Mouse (Mus musculus): Measurements from ENCODE around the gene Safb2. TPM values are rescaled to one million over a fixed set of nuclear protein-coding genes. Genes with fewer than 3 reads are reported as not detected.

The Safb2 gene
- polyA plus RNA-seq, 2 experiments from 2014 or later = 39.6 to 40.2 TPM

DNA sequence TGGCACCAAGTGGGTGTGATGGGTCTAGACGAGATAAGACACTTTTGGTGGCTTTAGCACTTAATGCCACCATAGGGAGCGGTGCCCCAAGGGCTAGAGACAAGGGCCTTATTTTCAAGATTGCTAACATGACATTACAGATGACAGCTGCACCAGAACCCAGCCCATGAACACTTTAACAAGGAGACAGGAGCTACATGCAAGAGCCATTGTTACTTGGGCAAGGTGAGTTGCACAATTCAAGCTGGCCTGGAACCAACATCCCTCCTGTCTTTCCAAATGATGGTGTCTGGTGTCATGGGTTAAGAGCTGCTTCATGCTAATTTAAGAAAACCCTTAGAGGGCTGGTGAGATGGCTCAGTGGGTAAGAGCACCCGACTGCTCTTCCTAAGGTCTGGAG is 25.0 kb downstream of the Safb2 start:
- ATAC-seq = no peak

- ATAC-seq = peak; percentile 65
Observed at GRCm38 (mm10) chr17:56558448-56558847, 25.9 kb downstream of the Safb2 start.

- no peak for ATAC-seq
Observed at GRCm38 (mm10) chr17:56554122-56554551, 30.2 kb downstream of the Safb2 start, which contains the start of gene Gm20219. Gene Gm20219, minus strand, starts transcription at chr17:56554387.

DNA sequence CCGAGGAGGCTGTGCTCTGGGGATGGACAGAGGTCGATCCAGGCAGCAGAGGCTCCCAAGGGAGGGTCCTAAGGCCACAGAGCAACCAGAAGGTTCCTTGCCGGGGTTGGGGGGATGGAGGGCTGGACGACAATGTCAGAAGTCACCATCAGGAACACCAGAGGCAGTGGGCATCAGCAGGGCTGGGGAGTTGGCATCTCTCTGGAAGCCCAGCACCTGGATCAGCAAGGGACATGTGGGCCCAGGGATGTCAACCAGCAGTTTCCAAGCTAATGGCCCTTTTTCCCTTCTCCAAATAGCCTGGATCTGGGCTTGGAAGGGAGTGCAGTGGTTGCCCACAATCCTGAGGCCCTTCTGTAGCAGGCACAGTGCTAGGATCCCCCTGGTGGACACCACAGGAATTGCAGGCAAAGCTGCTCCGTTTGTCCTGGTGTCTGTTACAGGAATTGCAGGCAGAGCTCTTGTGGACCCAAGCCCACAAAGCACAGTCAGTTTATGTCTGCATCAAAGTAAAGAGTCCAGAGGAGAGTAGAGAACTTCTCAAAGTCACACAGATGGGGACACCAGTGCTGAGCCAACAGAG is 31.5 kb downstream of the Safb2 start:
- ATAC-seq = peak; percentile 76

GRCm38 (mm10) chr17:56551841-56552581 is 32.4 kb downstream of the Safb2 start:
- no peak for ATAC-seq

GRCm38 (mm10) chr17:56550784-56551475 is 33.5 kb downstream of the Safb2 start:
- no peak for ATAC-seq

GRCm38 (mm10) chr17:56548605-56549105 is 35.7 kb downstream of the Safb2 start:
- no peak for ATAC-seq

DNA sequence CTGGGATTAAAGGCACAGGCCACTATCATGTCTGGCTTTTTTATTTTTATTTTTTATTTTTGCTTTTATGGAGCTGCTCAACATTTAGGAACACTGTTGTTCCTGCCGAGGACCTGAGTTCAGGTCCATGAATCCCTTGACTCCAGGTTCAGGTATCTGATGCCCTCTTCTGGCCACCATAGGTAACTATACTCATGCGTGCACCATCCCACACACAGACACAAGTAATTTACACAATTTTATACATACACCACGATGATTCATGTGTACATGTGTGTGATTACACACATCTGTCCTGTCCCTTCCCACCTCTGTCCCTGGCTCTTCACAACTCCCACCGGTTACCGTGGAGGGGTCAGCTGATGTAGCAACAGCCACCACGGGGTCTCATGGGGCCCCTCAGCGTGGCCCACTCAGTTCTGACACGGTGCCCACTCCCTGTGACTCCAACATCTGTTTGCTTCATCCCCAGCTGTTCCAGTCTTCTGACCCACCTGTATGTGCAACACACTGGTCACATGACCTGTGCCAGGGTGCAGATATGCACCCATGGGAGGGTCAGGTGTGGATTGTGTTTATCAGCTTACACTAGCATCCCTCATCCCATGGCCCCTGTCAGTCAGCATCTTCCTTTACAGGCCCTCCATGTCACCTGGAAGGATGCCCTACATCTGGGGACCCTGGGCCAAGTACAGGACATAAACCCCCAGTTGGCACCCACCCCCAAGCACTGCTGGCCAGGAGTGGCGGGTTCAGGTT is 36.4 kb downstream of the Safb2 start:
- ATAC-seq = no peak

DNA sequence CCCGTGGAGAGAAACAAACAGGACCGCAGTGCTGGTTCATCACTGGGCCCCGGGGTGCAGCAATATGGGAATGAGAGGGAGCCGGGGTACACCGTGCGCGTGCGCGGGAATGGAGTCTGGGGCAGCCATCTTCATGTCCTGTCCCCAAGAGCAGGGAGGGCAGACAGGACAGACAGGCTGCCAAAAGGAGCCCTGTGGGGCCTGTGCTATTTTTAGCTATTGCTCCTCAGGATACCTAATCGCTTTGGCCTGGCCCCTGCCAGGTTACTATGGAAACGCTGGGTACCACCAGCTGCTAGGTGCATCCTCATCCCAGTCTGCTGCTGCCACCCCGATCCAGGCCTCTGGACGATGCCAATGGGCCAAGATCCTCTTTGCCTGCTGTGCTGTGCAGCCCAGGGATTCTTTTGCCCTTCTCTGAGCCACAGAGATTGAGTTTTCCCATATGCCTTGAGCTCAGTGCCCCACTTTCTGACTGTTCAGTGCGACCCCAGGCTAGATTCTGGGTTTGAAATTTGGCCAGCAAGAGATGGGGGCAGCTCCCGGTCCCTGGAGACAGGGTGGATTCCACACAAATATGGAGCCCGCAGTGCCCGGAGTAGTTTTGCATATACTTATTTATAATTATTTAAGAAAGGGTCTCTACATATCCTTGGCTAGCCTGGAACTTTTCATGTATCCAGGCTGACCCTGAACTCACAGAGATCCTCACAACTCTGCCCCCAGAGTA is 37.1 kb downstream of the Safb2 start:
- ATAC-seq = no peak

- no peak for ATAC-seq
Observed at GRCm38 (mm10) chr17:56546576-56546975, 37.8 kb downstream of the Safb2 start.

- no peak for ATAC-seq
Observed at GRCm38 (mm10) chr17:56545945-56546344, 38.4 kb downstream of the Safb2 start.

- no peak for ATAC-seq
Observed at GRCm38 (mm10) chr17:56544699-56545387, 39.5 kb downstream of the Safb2 start.

DNA sequence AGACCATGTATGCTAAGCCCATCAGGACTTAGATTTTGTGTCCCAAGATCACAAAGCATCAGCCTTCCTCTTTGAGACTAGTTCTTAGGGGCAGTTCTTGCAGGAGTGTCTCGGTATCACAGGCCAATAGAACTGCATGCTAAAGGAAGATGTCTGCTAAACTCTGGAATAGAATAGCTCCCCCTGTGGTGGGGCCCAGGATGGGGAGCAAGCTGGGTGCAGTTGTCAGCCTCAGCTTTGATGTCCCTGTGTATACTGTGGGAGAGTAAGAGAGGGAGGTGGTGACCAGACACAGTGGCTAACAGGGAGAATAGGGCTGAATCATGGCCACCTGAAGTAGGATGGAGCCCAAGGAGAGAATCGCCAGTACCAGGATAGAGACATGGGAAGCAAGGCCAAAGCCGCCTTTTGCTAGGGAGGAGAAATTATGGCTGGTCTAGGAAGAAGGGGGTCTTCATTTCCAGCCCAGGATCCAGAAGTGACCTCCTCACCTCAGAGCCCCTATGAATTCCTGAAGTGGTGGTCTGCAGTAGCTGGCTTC is 40.6 kb downstream of the Safb2 start:
- no peak for ATAC-seq

DNA sequence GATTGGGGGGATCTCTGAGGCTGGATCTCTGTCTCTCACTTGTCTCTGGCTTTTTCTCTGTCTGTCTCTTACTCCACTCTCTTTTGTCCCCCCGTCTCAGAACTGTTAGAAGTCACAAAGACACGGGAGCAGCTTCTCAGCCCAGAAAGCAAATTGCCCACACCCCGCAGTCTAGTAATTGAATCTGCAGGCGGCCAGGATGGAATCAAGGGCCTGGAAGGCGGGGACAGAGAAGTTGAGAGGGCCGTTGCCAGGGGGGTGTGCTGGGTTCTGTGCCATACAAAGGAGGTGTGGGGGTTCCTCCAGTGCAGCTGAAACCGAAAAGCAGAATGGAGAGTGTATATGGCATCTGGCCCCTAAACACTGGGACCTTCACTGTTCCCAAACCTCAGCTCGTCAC is 41.6 kb downstream of the Safb2 start:
- no peak for ATAC-seq

DNA sequence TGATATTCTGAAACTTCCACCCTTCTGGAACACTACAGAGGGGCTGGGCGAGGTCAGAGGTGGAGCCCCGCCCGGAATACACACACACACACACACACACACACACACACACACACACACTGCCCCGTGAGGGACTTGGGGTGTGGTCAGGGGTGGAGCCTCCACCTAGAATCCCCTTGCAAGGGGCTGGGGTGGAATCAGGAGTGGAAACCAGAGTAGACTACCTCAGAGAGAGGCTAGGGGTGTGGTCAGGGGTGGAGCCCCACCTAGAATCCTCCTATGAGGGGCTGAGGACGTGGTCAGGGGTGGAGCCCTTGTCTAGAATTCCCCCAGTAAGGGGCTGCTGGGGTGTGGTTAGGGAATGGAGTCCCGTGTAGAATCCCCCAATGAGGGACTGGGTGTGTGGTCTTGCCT is 43.8 kb downstream of the Safb2 start:
- no peak for ATAC-seq

DNA sequence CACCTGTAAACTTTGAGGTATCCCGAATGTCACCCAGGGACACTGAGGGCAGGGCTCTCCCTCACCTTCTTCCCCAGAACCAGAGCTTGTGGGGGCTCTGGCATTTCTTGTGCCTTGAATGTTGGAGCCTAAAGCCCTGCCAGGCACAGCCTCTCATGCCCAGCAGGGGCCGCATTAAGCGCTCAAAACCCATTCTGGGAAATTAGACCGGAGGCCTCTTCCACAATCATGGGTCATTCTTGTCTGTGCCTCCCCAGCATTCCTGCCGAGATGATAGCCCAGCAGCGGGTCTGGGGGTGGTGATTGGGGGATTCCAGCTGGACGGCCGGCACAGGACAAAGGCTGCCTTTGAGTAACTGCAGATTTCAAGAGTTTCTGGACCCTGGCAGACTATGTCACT is 46.5 kb downstream of the Safb2 start:
- no peak for ATAC-seq

DNA sequence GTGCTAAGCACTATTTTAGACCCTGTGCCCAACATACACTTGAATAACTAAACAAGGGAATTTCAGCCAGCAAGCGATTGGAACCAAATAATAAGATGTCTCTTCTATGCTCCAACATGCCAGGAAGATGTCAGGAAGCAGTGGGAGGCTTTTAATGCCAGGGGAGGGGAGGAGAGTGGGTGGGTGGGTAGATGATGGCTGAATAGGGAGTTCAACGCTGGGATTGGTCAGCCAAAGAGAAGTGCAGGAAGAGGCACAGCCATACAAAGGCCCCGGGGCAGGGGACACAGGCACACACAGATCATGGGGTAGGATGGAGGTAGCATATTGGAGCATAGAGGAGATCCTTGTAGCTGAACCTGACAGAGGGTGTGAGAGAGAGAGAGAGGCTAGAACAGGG is 47.5 kb downstream of the Safb2 start:
- ATAC-seq = no peak

GRCm38 (mm10) chr17:56536192-56536591 is 48.2 kb downstream of the Safb2 start:
- no peak for ATAC-seq

GRCm38 (mm10) chr17:56524943-56525342 is 59.4 kb downstream of the Safb2 start:
- ATAC-seq = no peak

DNA sequence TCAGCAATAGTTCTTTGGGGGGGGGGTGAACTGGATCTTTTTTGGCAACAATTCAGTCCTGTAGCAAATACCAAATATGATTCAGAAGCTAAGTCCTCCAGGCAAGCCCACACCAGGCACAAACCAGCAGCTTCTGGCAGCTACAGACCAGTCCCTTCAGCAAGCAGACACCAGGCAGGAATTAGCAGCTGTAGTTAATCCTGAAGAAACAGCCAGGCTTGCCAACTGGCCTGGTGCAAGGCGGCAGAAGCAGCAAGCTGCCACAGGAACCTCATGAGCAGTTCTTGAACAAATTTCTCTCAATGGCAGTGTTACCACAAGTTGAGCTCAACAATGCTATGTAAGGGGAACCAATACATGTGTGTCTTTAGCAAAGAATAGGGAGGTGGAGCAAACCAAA is 61.6 kb downstream of the Safb2 start:
- ATAC-seq = no peak

Data from activated CD4-positive, CD25-positive, alpha-beta regulatory T cell, adult 4 months (primary cell).